Mouse (Mus musculus) embryonic facial prominence, embryonic 14.5 days (tissue): Measurements from ENCODE around the gene Poc1b. TPM values are rescaled to one million over a fixed set of nuclear protein-coding genes. Genes with fewer than 3 reads are reported as not detected.

Experiments used
- ATAC-seq: fragments of 200-750 bp; cut with Nextera tagmentation; 2 replicates; pipeline ENCODE4 v1.8.0; 2017; ENCODE audit warnings: low read depth, moderate number of reproducible peaks, moderate TSS enrichment
- DNase-seq: peaks from one replicate; pipeline ENCODE4 v3.0.0-alpha.2; 2015; ENCODE audit warnings: low spot score
- H3K27ac ChIP-seq: fragments of 300-500 bp; sonication (generic); replicated peaks from 2 replicates; pipeline ENCODE4 v1.5.1; 2014; ENCODE audit warnings: low read depth, mild to moderate bottlenecking, low read length, moderate library complexity
- H3K27me3 ChIP-seq: fragments of 300-500 bp; sonication (generic); replicated peaks from 2 replicates; pipeline ENCODE4 v1.6.1; 2014; ENCODE audit warnings: low read length; ENCODE audit not compliant: control insufficient read depth, insufficient read depth
- H3K36me3 ChIP-seq: fragments of 300-500 bp; sonication (generic); 2 replicates; pipeline ENCODE4 v1.6.1; 2014; ENCODE audit warnings: low read length, mixed read lengths; ENCODE audit not compliant: control insufficient read depth, insufficient read depth
- H3K4me1 ChIP-seq: fragments of 300-500 bp; sonication (generic); 2 replicates; pipeline ENCODE4 v1.6.1; 2014; ENCODE audit warnings: antibody characterized with exemption, low read length; ENCODE audit not compliant: control insufficient read depth, insufficient read depth
- H3K4me2 ChIP-seq: fragments of 300-500 bp; sonication (generic); 2 replicates; pipeline ENCODE4 v1.6.1; 2014; ENCODE audit warnings: low read depth, mild to moderate bottlenecking, low read length, moderate library complexity, mixed read lengths
- H3K4me3 ChIP-seq: fragments of 300-500 bp; sonication (generic); 2 replicates; pipeline ENCODE4 v1.5.1; 2014; ENCODE audit warnings: low read depth, mild to moderate bottlenecking, low read length
- H3K9ac ChIP-seq: fragments of 300-500 bp; sonication (generic); 2 replicates; pipeline ENCODE4 v1.6.1; 2014; ENCODE audit warnings: low read depth, mild to moderate bottlenecking, low read length, moderate library complexity, mixed read lengths
- H3K9me3 ChIP-seq: fragments of 300-500 bp; sonication (generic); 2 replicates; pipeline ENCODE4 v1.6.1; 2016; ENCODE audit warnings: low read length; ENCODE audit not compliant: control insufficient read depth
- WGBS: fragments of 180-500 bp; shearing (Covaris S2); extraction: QIAGEN DNeasy Blood & Tissue Kit; methylation state at CpG from one replicate; pipeline ENCODE4 v1.1.7; 2014; 5-methylcytosine and 5-hydroxymethylcytosine counted together
- polyA plus RNA-seq: library from polyadenylated mRNA; unstranded; fragments of >200 nt; fragmentation: Nextera tagmentation; extraction: Ambion mirVana; gene quantifications from 2 replicates; pipeline ENCODE4 v1.2.1, GENCODE M21; 2014

The Poc1b gene
- 18.9 and 22.5 TPM in 2 replicates for polyA plus RNA-seq

GRCm38 (mm10) chr10:99106703-99107631 is at the start of gene Poc1b:
Poc1b (plus strand) TSS chr10:99107036.
- Histone ChIP-seq H3K4me3 (peak within 1 kb of the TSS; percentile 70), H3K9me3 (peaks cover 9% of the 10 kb centered on the region; the same call in 1 of the 2 replicates), H3K36me3 (peaks cover 15% of the 10 kb centered on the region; the same call in 1 of the 2 replicates), H3K4me1 (no peaks in the 10 kb centered on the region), H3K4me2 (peak within 1 kb of the TSS; percentile 96), H3K9ac (peak within 1 kb of the TSS; percentile 77), H3K27ac (peak within 1 kb of the TSS; percentile 84), H3K27me3 (no peaks in the 10 kb centered on the region)
- ATAC-seq = peak; percentile 94
- under 1% methylated on average over 37 of the region's 106 CpGs for WGBS
- DNase-seq = peak; percentile 96

DNA sequence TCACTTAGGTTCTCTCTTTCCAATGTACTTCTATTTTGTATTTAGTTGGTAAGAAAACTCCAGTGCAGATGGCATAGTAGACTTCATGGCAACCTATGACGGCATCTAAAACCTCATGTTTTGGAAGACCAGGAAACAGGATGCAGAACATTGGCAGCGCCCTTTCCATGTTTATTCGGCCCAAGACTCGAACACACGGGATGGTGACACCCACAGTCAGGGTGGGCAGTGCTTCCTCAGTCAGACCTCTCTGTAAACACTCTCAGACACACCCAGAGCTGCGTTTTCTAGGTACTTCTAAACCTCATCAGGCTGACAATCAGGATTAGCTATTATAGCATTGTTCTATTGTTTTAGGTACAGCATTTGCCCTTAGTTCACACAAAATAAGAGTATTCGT is 46.2 kb upstream of the Poc1b start:
- H3K4me3 ChIP-seq = no peak overlapping the region
- H3K9me3 ChIP-seq = no peaks in the 10 kb centered on the region
- H3K36me3 ChIP-seq = no peaks in the 10 kb centered on the region
- WGBS = 85% methylated on average over 7 of the region's 7 CpGs
- H3K9ac ChIP-seq = no peak overlapping the region
- ATAC-seq (no peak), DNase-seq (no peak)
- no peak overlapping the region for H3K4me2 ChIP-seq
- no peaks in the 10 kb centered on the region for H3K4me1 ChIP-seq
- H3K27ac ChIP-seq = no peak overlapping the region
- no peaks in the 10 kb centered on the region for H3K27me3 ChIP-seq

- 89% methylated on average over 10 of the region's 10 CpGs for WGBS
Observed at GRCm38 (mm10) chr10:99061418-99061817, 45.4 kb upstream of the Poc1b start.

DNA sequence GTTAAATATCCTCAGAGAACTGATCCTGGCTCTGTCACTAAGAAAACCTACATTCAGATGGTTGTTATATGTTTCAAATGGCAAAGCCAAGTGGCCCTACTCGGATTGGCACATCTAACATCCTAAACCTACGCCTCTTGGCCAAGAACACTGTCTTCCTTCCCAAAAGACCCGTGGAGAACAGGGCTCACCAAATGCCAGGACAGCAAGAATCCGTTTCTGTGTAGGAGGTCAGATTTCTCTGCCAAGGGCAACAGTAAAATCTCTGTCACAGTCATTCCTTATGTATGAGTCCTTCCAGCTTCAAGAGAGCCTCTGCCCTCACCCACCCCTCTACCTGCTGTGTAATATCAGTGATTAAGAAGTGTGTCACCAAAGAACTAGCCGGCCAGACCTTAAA is 44.3 kb upstream of the Poc1b start:
- WGBS = 79% methylated on average over 5 of the region's 5 CpGs
- Histone ChIP-seq H3K27ac (no peak overlapping the region), H3K27me3 (no peaks in the 10 kb centered on the region), H3K4me1 (no peaks in the 10 kb centered on the region), H3K36me3 (no peaks in the 10 kb centered on the region), H3K9me3 (no peaks in the 10 kb centered on the region), H3K9ac (no peak overlapping the region), H3K4me3 (no peak overlapping the region), H3K4me2 (no peak overlapping the region)
- DNase-seq (no peak), ATAC-seq (no peak)

More at GRCm38 (mm10) chr10:99061418-99061817, 45.4 kb upstream of the Poc1b start:
- ATAC-seq = no peak
- Histone ChIP-seq H3K4me1 (no peaks in the 10 kb centered on the region), H3K27ac (no peak overlapping the region), H3K27me3 (no peaks in the 10 kb centered on the region), H3K36me3 (no peaks in the 10 kb centered on the region), H3K9ac (no peak overlapping the region), H3K4me3 (no peak overlapping the region), H3K4me2 (no peak overlapping the region), H3K9me3 (no peaks in the 10 kb centered on the region)
- DNase-seq = no peak

GRCm38 (mm10) chr10:99076113-99076895 is 30.5 kb upstream of the Poc1b start:
- H3K4me1 ChIP-seq = no peaks in the 10 kb centered on the region
- no peak overlapping the region for H3K4me3 ChIP-seq
- DNase-seq (no peak), ATAC-seq (no peak)
- H3K27me3 ChIP-seq = no peaks in the 10 kb centered on the region
- no peaks in the 10 kb centered on the region for H3K36me3 ChIP-seq
- 63% methylated on average over 18 of the region's 18 CpGs for WGBS
- H3K9me3 ChIP-seq = no peaks in the 10 kb centered on the region
- no peak overlapping the region for H3K27ac ChIP-seq
- no peak overlapping the region for H3K9ac ChIP-seq
- H3K4me2 ChIP-seq = no peak overlapping the region

DNA sequence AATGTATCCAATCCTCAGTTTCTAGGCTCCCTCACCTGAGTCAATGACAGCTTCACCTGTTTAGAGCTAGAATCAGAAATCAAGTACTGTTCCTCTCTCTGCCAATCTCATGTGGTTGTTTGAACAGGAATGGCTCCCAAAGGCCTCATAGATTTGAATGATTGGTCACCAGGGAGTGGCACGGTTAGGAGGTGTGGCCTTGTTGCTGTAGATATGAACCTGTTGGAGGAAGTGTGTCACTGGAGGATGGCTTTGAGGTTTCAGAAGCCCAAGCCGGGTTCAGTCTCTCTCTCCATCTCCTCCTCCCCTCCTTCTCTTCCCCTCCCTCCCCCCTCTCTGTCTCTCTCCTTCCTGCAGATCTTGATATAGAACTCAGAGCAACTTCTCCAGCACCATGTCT is 28.2 kb upstream of the Poc1b start:
- Histone ChIP-seq H3K36me3 (no peaks in the 10 kb centered on the region), H3K27ac (no peak overlapping the region), H3K9me3 (no peaks in the 10 kb centered on the region), H3K9ac (no peak overlapping the region), H3K27me3 (no peaks in the 10 kb centered on the region), H3K4me2 (no peak overlapping the region), H3K4me3 (no peak overlapping the region), H3K4me1 (no peaks in the 10 kb centered on the region)
- no peak for DNase-seq
- ATAC-seq = no peak
- 71% methylated on average over 2 of the region's 2 CpGs for WGBS

DNA sequence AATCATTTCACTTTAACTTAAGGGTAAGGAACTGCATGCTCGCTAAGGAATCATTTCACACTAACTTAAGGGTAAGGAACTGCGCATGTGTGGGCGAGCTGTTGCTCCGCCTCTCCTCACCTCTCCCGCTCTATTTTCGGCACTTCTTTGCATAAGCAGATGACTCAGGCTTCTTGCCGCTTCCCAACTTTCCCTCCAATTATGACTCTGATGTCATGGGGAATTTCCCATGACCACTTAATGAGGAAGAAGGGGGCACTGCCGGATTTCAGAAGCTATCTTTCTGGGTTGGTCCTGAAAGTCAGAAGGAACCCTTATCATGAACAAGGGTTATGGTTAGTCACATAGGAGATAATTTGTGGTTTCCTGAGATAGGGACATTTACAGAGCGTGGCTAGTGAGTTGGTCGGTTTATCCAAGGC is 25.3 kb upstream of the Poc1b start:
- H3K36me3 ChIP-seq = no peaks in the 10 kb centered on the region
- H3K4me3 ChIP-seq = no peak overlapping the region
- no peak overlapping the region for H3K4me2 ChIP-seq
- no peaks in the 10 kb centered on the region for H3K9me3 ChIP-seq
- no peaks in the 10 kb centered on the region; the same call in 1 of the 2 replicates for H3K27me3 ChIP-seq
- no peak for DNase-seq
- WGBS = 79% methylated on average over 10 of the region's 10 CpGs
- no peak for ATAC-seq
- H3K9ac ChIP-seq = no peak overlapping the region
- no peak overlapping the region for H3K27ac ChIP-seq
- no peaks in the 10 kb centered on the region for H3K4me1 ChIP-seq

- Histone ChIP-seq H3K9ac (no peak overlapping the region), H3K36me3 (no peaks in the 10 kb centered on the region), H3K27ac (no peak overlapping the region), H3K4me2 (no peak overlapping the region), H3K9me3 (no peaks in the 10 kb centered on the region), H3K4me1 (no peaks in the 10 kb centered on the region), H3K27me3 (no peaks in the 10 kb centered on the region; the same call in 1 of the 2 replicates), H3K4me3 (no peak overlapping the region)
- DNase-seq (no peak), ATAC-seq (no peak)
- WGBS = 86% methylated on average over 14 of the region's 14 CpGs
Observed at GRCm38 (mm10) chr10:99083431-99084003, 23.3 kb upstream of the Poc1b start.
